Mouse (Mus musculus): Measurements from ENCODE around the gene E430018J23Rik.

GRCm38 (mm10) chr7:127364166-127364565 lies 29.3 kb downstream of the E430018J23Rik start:
- TF ChIP-seq POLR2A (IDR thresholded peaks at IDR 0.05; ENCODE audit: low read depth, low read length) (no peak), CTCF (IDR thresholded peaks at IDR 0.05; ENCODE audit: extremely low read depth, insufficient read depth, insufficient read length, insufficient replicate concordance) (no peak)
